Mouse (Mus musculus): ENCODE data around the gene Hjurp. TPM values are rescaled to one million over a fixed set of nuclear protein-coding genes. Genes with fewer than 3 reads are reported as not detected.
A peak's percentile ranks its signal among the peaks of the same experiment; 100 is the strongest.

The Hjurp gene
- polyA plus RNA-seq, 1 experiment from 2014 or later, result 118 TPM

DNA sequence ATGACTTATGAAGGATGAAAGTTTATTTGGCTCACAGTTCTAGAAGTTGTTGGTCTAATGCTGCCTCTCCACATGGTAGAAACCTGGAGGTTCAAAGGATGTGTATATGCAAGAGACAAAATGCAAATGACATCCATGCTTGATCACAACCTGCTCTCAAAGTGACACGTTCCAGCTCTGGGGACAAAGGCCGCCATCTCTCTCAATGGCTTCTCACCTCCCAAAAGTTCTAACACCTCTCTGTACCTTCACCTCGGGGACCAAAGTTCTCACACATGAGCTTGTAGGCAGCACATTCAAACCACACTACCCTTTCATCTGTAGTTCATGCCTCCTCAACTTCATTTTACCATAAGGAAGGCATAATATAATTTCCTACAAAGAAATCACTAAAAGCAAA lies 59.9 kb downstream of the Hjurp start:
- ATAC-seq (replicated peaks; ENCODE audit: insufficient number of reproducible peaks, low FRiP score, low TSS enrichment), result no peak
- Histone ChIP-seq H3K4me2 (no peak overlapping the region), H3K9me3 (replicated peaks; ENCODE audit: control insufficient read depth, low read length) (peaks cover 49% of the 10 kb centered on the region), H3K27ac (ENCODE audit: low read depth, low read length) (no peak overlapping the region), H3K4me3 (ENCODE audit: low read depth, low read length) (no peak overlapping the region), H3K36me3 (ENCODE audit: control insufficient read depth, insufficient read depth, low read length) (no peaks in the 10 kb centered on the region), H3K9ac (ENCODE audit: low read depth, low read length) (no peak overlapping the region), H3K27me3 (ENCODE audit: control insufficient read depth, insufficient read depth, low read length) (no peaks in the 10 kb centered on the region), H3K4me1 (ENCODE audit: control insufficient read depth, insufficient read depth, low read length) (no peaks in the 10 kb centered on the region)
- 33% methylated on average over 3 of the region's 3 CpGs for whole genome bisulfite sequencing (ENCODE audit: insufficient replicate concordance)

- H3K4me3 ChIP-seq (ENCODE audit: low read depth, low read length), result no peak overlapping the region
- no peaks in the 10 kb centered on the region for H3K27me3 ChIP-seq (ENCODE audit: control insufficient read depth, insufficient read depth, low read length)
- H3K27ac ChIP-seq (ENCODE audit: low read depth, low read length), result no peak overlapping the region
- no peaks in the 10 kb centered on the region for H3K4me1 ChIP-seq (ENCODE audit: control insufficient read depth, insufficient read depth, low read length)
- H3K36me3 ChIP-seq (ENCODE audit: control insufficient read depth, insufficient read depth, low read length), result no peaks in the 10 kb centered on the region; the same call in 1 of the 2 replicates
- 53% methylated on average over 2 of the region's 2 CpGs for WGBS (ENCODE audit: insufficient replicate concordance)
- no peak overlapping the region for H3K9ac ChIP-seq (ENCODE audit: low read depth, low read length)
- H3K9me3 ChIP-seq (replicated peaks; ENCODE audit: control insufficient read depth, low read length), result peaks cover 52% of the 10 kb centered on the region
- ATAC-seq (replicated peaks; ENCODE audit: insufficient number of reproducible peaks, low FRiP score, low TSS enrichment), result no peak
- no peak overlapping the region for H3K4me2 ChIP-seq
Observed at GRCm38 (mm10) chr1:88217144-88217543, 60.3 kb downstream of the Hjurp start.

DNA sequence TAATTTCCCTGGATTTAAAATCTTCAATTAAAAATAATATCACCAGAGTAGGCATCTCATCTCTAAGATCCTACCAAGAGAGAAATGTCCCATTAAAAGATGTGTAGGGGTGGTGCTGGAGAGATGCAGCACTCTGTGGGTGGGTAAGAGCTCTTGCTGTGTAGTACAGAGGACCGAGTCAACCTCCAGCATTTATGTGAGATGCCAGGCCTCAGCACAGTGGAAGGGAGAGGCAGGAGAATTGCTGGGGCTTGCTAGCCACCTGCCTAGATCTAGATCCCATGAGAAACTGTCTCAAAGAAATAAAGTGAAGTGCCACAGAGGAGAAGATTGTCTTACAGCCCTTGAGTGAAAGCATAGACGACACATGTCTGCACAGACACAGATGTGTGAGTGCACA lies 60.9 kb downstream of the Hjurp start:
- Histone ChIP-seq H3K4me2 (no peak overlapping the region), H3K9me3 (replicated peaks; ENCODE audit: control insufficient read depth, low read length) (peaks cover 57% of the 10 kb centered on the region), H3K27me3 (ENCODE audit: control insufficient read depth, insufficient read depth, low read length) (no peaks in the 10 kb centered on the region), H3K27ac (ENCODE audit: low read depth, low read length) (no peak overlapping the region), H3K36me3 (ENCODE audit: control insufficient read depth, insufficient read depth, low read length) (peaks cover 2% of the 10 kb centered on the region; the same call in 1 of the 2 replicates), H3K9ac (ENCODE audit: low read depth, low read length) (no peak overlapping the region), H3K4me1 (ENCODE audit: control insufficient read depth, insufficient read depth, low read length) (no peaks in the 10 kb centered on the region), H3K4me3 (ENCODE audit: low read depth, low read length) (no peak overlapping the region)
- ATAC-seq (replicated peaks; ENCODE audit: insufficient number of reproducible peaks, low FRiP score, low TSS enrichment), result no peak
- WGBS (ENCODE audit: insufficient replicate concordance), result 49% methylated on average over 2 of the region's 2 CpGs

DNA sequence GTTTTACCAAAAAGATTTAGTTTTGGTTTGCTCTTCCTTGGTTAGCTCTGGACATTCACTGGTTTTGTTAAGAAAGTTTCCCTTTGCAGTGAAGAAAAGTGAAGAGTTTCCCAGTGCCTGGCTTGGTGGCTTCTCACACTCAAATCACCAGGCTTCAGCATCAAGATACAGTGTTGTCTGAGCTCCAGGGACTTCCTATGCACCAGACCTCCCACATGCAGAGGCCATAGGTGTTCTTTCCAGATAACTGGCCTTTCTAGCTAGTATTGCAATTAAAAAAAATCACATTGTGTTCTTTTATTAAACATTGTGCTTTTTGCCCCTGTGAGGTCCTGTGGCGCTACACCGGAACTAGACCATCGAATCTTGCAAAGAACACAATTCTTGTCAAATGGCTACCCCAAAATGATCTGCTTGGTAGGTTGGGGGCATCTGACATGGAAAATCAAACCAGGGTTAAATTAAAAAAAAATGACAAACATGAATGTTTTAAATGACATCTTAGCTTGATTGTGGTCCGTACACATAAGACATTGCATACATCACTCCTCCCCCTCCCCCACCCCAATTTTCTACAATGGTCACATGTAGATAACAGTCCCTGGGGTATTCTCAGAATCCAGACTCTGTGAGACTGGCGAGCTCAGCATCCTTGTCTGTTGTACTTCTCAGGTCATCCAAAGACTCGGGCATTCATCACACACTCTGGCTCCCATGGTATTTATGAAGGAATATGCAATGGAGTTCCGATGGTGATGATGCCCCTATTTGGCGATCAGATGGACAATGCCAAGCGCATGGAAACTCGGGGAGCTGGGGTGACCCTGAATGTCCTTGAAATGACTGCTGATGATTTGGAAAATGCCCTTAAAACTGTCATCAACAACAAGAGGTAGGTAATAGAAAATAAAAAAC lies 61.7 kb downstream of the Hjurp start:
- H3K4me2 ChIP-seq, result no peak overlapping the region
- no peaks in the 10 kb centered on the region for H3K27me3 ChIP-seq (ENCODE audit: control insufficient read depth, insufficient read depth, low read length)
- H3K4me3 ChIP-seq (ENCODE audit: low read depth, low read length), result no peak overlapping the region
- H3K9ac ChIP-seq (ENCODE audit: low read depth, low read length), result no peak overlapping the region
- no peak for ATAC-seq (replicated peaks; ENCODE audit: insufficient number of reproducible peaks, low FRiP score, low TSS enrichment)
- 62% methylated on average over 10 of the region's 10 CpGs for WGBS (ENCODE audit: insufficient replicate concordance)
- H3K4me1 ChIP-seq (ENCODE audit: control insufficient read depth, insufficient read depth, low read length), result no peaks in the 10 kb centered on the region
- peaks cover 2% of the 10 kb centered on the region; the same call in 1 of the 2 replicates for H3K36me3 ChIP-seq (ENCODE audit: control insufficient read depth, insufficient read depth, low read length)
- H3K27ac ChIP-seq (ENCODE audit: low read depth, low read length), result no peak overlapping the region
- peaks cover 60% of the 10 kb centered on the region for H3K9me3 ChIP-seq (replicated peaks; ENCODE audit: control insufficient read depth, low read length)

GRCm38 (mm10) chr1:88214462-88214952 lies 62.9 kb downstream of the Hjurp start:
- WGBS (ENCODE audit: insufficient replicate concordance), result 71% methylated on average over 2 of the region's 2 CpGs
- Histone ChIP-seq H3K4me1 (ENCODE audit: control insufficient read depth, insufficient read depth, low read length) (no peaks in the 10 kb centered on the region), H3K9me3 (replicated peaks; ENCODE audit: control insufficient read depth, low read length) (peaks cover 60% of the 10 kb centered on the region), H3K27ac (ENCODE audit: low read depth, low read length) (no peak overlapping the region), H3K36me3 (ENCODE audit: control insufficient read depth, insufficient read depth, low read length) (peaks cover 2% of the 10 kb centered on the region; the same call in 1 of the 2 replicates), H3K9ac (ENCODE audit: low read depth, low read length) (no peak overlapping the region), H3K4me2 (no peak overlapping the region), H3K4me3 (ENCODE audit: low read depth, low read length) (no peak overlapping the region), H3K27me3 (ENCODE audit: control insufficient read depth, insufficient read depth, low read length) (no peaks in the 10 kb centered on the region)
- ATAC-seq (replicated peaks; ENCODE audit: insufficient number of reproducible peaks, low FRiP score, low TSS enrichment), result no peak; the same call in 1 of the 2 replicates

GRCm38 (mm10) chr1:88213766-88214461 lies 63.5 kb downstream of the Hjurp start:
- no peaks in the 10 kb centered on the region for H3K4me1 ChIP-seq (ENCODE audit: control insufficient read depth, insufficient read depth, low read length)
- no peak overlapping the region for H3K27ac ChIP-seq (ENCODE audit: low read depth, low read length)
- H3K9me3 ChIP-seq (replicated peaks; ENCODE audit: control insufficient read depth, low read length), result peaks cover 60% of the 10 kb centered on the region
- H3K36me3 ChIP-seq (ENCODE audit: control insufficient read depth, insufficient read depth, low read length), result peaks cover 2% of the 10 kb centered on the region; the same call in 1 of the 2 replicates
- H3K4me2 ChIP-seq, result no peak overlapping the region
- no peaks in the 10 kb centered on the region for H3K27me3 ChIP-seq (ENCODE audit: control insufficient read depth, insufficient read depth, low read length)
- 67% methylated on average over 2 of the region's 2 CpGs for WGBS (ENCODE audit: insufficient replicate concordance)
- no peak overlapping the region for H3K4me3 ChIP-seq (ENCODE audit: low read depth, low read length)
- no peak overlapping the region for H3K9ac ChIP-seq (ENCODE audit: low read depth, low read length)
- ATAC-seq (replicated peaks; ENCODE audit: insufficient number of reproducible peaks, low FRiP score, low TSS enrichment), result 0 out of 2 replicates have a peak, but pooled peaks have one; percentile 3

DNA sequence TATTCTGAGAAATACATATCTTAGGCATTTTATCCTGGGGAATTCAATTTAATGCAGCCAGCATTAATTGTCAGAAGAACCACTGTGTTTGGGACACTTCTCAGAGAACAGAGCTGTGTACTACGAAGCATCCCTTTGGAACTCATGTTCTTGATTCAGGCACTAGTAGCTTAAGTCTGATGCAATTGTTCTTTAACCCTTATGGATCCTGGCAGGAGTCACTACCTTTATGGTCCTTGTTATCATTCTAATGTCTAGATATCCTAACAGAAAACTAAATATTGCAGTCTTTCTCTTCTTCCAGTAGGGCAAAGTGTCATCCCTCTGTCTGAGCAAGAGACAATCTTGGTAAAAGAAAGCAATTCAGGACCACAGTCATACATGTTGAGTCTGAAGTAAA lies 64.4 kb downstream of the Hjurp start:
- Histone ChIP-seq H3K4me2 (no peak overlapping the region), H3K4me3 (ENCODE audit: low read depth, low read length) (no peak overlapping the region), H3K36me3 (ENCODE audit: control insufficient read depth, insufficient read depth, low read length) (peaks cover 2% of the 10 kb centered on the region; the same call in 1 of the 2 replicates), H3K27me3 (ENCODE audit: control insufficient read depth, insufficient read depth, low read length) (no peaks in the 10 kb centered on the region), H3K27ac (ENCODE audit: low read depth, low read length) (no peak overlapping the region), H3K9ac (ENCODE audit: low read depth, low read length) (no peak overlapping the region), H3K4me1 (ENCODE audit: control insufficient read depth, insufficient read depth, low read length) (no peaks in the 10 kb centered on the region), H3K9me3 (replicated peaks; ENCODE audit: control insufficient read depth, low read length) (peaks cover 60% of the 10 kb centered on the region)
- no peak for ATAC-seq (replicated peaks; ENCODE audit: insufficient number of reproducible peaks, low FRiP score, low TSS enrichment)
- WGBS (ENCODE audit: insufficient replicate concordance), result 66% methylated on average over 1 of the region's 1 CpGs
